Mouse (Mus musculus): ENCODE measurements around the gene D130043K22Rik. TPM values are rescaled to one million over a fixed set of nuclear protein-coding genes. Genes with fewer than 3 reads are reported as not detected.

D130043K22Rik gene
- total RNA-seq, 4 experiments from 2014 or later: not detected

GRCm38 (mm10) chr13:24893880-24894279 is 48.9 kb downstream of the D130043K22Rik start:
- no peak for DNase-seq (ENCODE audit: low spot score)

GRCm38 (mm10) chr13:24901916-24902315 is 57.0 kb downstream of the D130043K22Rik start:
- DNase-seq (ENCODE audit: low spot score): no peak

- peak; percentile 54 for DNase-seq (ENCODE audit: low spot score)
Measured at GRCm38 (mm10) chr13:24903412-24903811, 58.5 kb downstream of the D130043K22Rik start.

GRCm38 (mm10) chr13:24905422-24905821 is 60.5 kb downstream of the D130043K22Rik start:
- DNase-seq (ENCODE audit: low spot score): no peak

- DNase-seq (ENCODE audit: low spot score): no peak
Measured at GRCm38 (mm10) chr13:24906831-24907570, 62.1 kb downstream of the D130043K22Rik start.

GRCm38 (mm10) chr13:24909112-24909511 is 64.2 kb downstream of the D130043K22Rik start:
- no peak for DNase-seq (ENCODE audit: low spot score)

- no peak for DNase-seq (ENCODE audit: low spot score)
Measured at GRCm38 (mm10) chr13:24913576-24913975, 68.6 kb downstream of the D130043K22Rik start.

- DNase-seq (ENCODE audit: low spot score): no peak
Measured at GRCm38 (mm10) chr13:24914915-24915314, 70.0 kb downstream of the D130043K22Rik start.

- DNase-seq (ENCODE audit: low spot score): no peak
Measured at GRCm38 (mm10) chr13:24915831-24916230, 70.9 kb downstream of the D130043K22Rik start.

- DNase-seq (ENCODE audit: low spot score): peak; percentile 33
Measured at GRCm38 (mm10) chr13:24920333-24920977, 75.5 kb downstream of the D130043K22Rik start.

- no peak for DNase-seq (ENCODE audit: low spot score)
Measured at GRCm38 (mm10) chr13:24921281-24921680, 76.3 kb downstream of the D130043K22Rik start.

GRCm38 (mm10) chr13:24923991-24924390 is 79.1 kb downstream of the D130043K22Rik start:
- no peak for DNase-seq (ENCODE audit: low spot score)

GRCm38 (mm10) chr13:24930591-24930990 is 85.7 kb downstream of the D130043K22Rik start:
- DNase-seq (ENCODE audit: low spot score): no peak

- no peak for DNase-seq (ENCODE audit: low spot score)
Measured at GRCm38 (mm10) chr13:24933199-24933598, 88.3 kb downstream of the D130043K22Rik start.

- no peak for DNase-seq (ENCODE audit: low spot score)
Measured at GRCm38 (mm10) chr13:24936772-24937107, 91.8 kb downstream of the D130043K22Rik start.

- peak; percentile 71 for DNase-seq (ENCODE audit: low spot score)
Measured at GRCm38 (mm10) chr13:24937108-24937838, 92.3 kb downstream of the D130043K22Rik start, which contains the start of gene Aldh5a1. Aldh5a1 (minus strand) TSS chr13:24937661.

- no peak for DNase-seq (ENCODE audit: low spot score)
Measured at GRCm38 (mm10) chr13:24937839-24938166, 92.9 kb downstream of the D130043K22Rik start.

- peak; percentile 76 for DNase-seq (ENCODE audit: low spot score)
Measured at GRCm38 (mm10) chr13:24938683-24939082, 93.7 kb downstream of the D130043K22Rik start.

- no peak for DNase-seq (ENCODE audit: low spot score)
Measured at GRCm38 (mm10) chr13:24939472-24939871, 94.5 kb downstream of the D130043K22Rik start.

GRCm38 (mm10) chr13:24942512-24943282 is 97.8 kb downstream of the D130043K22Rik start, which contains the start of gene Gpld1:
Gpld1 (plus strand) TSS chr13:24943152.
- DNase-seq (ENCODE audit: low spot score): no peak

GRCm38 (mm10) chr13:24943303-24943702 is 98.4 kb downstream of the D130043K22Rik start:
- DNase-seq (ENCODE audit: low spot score): no peak

GRCm38 (mm10) chr13:24945567-24945966 is 100.6 kb downstream of the D130043K22Rik start:
- DNase-seq (ENCODE audit: low spot score): no peak

Data from heart, adult 8-10 months (tissue).